16 mouse cellular contexts compared by ENCODE assay signal in the genomic region with DNA sequence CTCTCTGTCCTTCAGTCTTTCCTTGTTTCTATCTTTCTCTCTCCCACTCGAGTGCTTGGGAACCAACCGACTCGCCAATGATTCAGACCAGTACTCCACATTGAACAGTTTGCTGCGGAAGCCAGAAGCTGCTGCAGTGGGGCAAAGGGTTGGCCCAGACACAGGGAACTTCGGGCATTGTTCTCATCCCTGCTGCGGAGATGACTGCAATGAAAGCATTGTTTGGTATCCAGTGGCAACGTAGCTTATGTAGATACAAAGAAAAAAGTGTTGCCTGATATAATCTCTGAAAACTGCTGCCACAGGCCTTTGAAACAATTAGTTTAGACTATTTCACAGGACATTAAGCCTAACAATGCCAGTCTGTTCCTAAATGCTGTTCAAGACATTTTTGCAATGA. TPM values are rescaled to one million over a fixed set of nuclear protein-coding genes. Genes with fewer than 3 reads are reported as not detected.
A peak's percentile ranks its signal among the peaks of the same experiment; 100 is the strongest.
DNase-seq lines count a peak whose midpoint lies in the region; ATAC-seq lines count a peak whose summit lies in the region.
"Had no signal": no experiment of that assay in that cellular context is flagged by ENCODE, and none has a peak within 500 bp of the region (broad histone marks: within the 10 kb centered on the region; RNA-seq: fewer than 3 reads in every experiment).

No protein-coding gene starts in this region.

- H3K9me3 ChIP-seq in midbrain, embryonic 15.5 days = no peaks in the 10 kb centered on the region
- H3K9me3 ChIP-seq: liver, embryonic 13.5 days had no signal

- DNase-seq in embryo, embryonic 10.5 days (ENCODE audit: low spot score) = peak; percentile 41
- DNase-seq in embryo, embryonic 9.5 days (ENCODE audit: extremely low spot score) = no peak
- peak; percentile 19 for DNase-seq in thymus, postnatal 4 days
- DNase-seq in thymus, postnatal 25 days = no peak
- no peak for DNase-seq in cerebellum, adult 11-12 months
- DNase-seq in heart, postnatal 10 days = no peak
- DNase-seq in adrenal gland, adult 8-10 months = no peak
- DNase-seq: cerebellum, adult 9-11 months; kidney, adult 2 months; liver, embryonic 13.5 days; lung, postnatal 10 days; spleen, adult 18-20 months had no signal

- no peak overlapping the region for H3K4me3 ChIP-seq in midbrain, embryonic 15.5 days
- H3K4me3 ChIP-seq: layer of hippocampus, adult 2 months; liver, embryonic 13.5 days had no signal

- no peaks in the 10 kb centered on the region for H3K36me3 ChIP-seq in midbrain, embryonic 15.5 days (replicated peaks)
- H3K36me3 ChIP-seq: liver, embryonic 13.5 days had no signal

- no peak overlapping the region for H3K4me2 ChIP-seq in midbrain, embryonic 15.5 days
- H3K4me2 ChIP-seq: liver, embryonic 13.5 days had no signal

- 0 out of 2 replicates have a peak, but pooled peaks have one; percentile 45 for ATAC-seq in midbrain, embryonic 15.5 days (replicated peaks)

- H3K27ac ChIP-seq in midbrain, embryonic 15.5 days = no peak overlapping the region
- H3K27ac ChIP-seq: layer of hippocampus, adult 2 months; liver, embryonic 13.5 days; stomach, postnatal 0 days had no signal

- peaks cover 11% of the 10 kb centered on the region for H3K4me1 ChIP-seq in midbrain, embryonic 15.5 days
- H3K4me1 ChIP-seq: liver, embryonic 13.5 days had no signal

- H3K27me3 ChIP-seq in midbrain, embryonic 15.5 days (replicated peaks) = no peaks in the 10 kb centered on the region
- H3K27me3 ChIP-seq: liver, embryonic 13.5 days had no signal

- intact Hi-C loops in heart, postnatal 10 days (cut with DNase I) = no loop called here

- 14% methylated on average over 7 of the region's 7 CpGs for WGBS in midbrain, embryonic 15.5 days

- H3K9ac ChIP-seq in midbrain, embryonic 15.5 days = no peak overlapping the region
- H3K9ac ChIP-seq: liver, embryonic 13.5 days had no signal

RNA-seq across cellular contexts. Expression of gene Lypd6b, which starts 57.6 kb away (rescaled TPM):
- polyA plus RNA-seq in midbrain, embryonic 15.5 days (2015; fragmentation: Nextera tagmentation; extraction: Ambion mirVana) = 12.6 and 13.7 TPM in 2 replicates
- under 1 TPM in 1 of 2 experiments, not detected in 1; 0.29 TPM for total RNA-seq in heart, postnatal 10 days (2021)
- under 1 TPM in 3 of 4 experiments, not detected in 1; 0.24 to 0.52 (median 0.24) TPM for total RNA-seq in adrenal gland, adult 8-10 months (2022)
- total RNA-seq: heart, postnatal 25 days had no signal
- polyA plus RNA-seq: liver, embryonic 13.5 days had no signal

Comparison
In these comparisons a context has a peak if more than half of its experiments do, and no peak if none do; other contexts are left out.
1. DNase-seq: peak in embryo, embryonic 10.5 days (single experiment) and thymus, postnatal 4 days (single experiment); none in embryo, embryonic 9.5 days (single experiment), thymus, postnatal 25 days (single experiment), cerebellum, adult 11-12 months (single experiment), heart, postnatal 10 days (0 of 2) and adrenal gland, adult 8-10 months (single experiment).